Comparison of ENCODE assay signal across 27 mouse cellular contexts in the genomic region with DNA sequence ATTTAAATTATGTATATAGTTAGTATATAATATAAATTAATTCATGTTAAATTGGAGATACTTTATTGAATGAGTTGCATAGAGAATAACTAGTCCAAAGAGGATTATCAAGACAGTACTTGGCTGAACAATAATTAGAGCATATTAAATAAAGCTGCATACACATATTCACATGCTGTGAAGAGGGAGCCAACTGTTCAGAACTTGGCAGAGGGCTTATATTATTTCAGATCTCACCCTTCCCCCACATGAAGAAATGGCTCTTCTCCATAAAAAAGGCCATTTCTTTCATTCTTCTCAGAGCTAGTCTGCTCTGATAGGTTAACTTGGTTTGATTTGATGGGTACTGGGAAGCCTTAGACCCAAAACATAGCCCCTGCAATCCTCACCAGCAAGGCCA.
DNase-seq lines count a peak whose midpoint lies in the region; ATAC-seq and TF ChIP-seq lines count a peak whose summit lies in the region.
"Had no signal": no experiment of that assay in that cellular context is flagged by ENCODE, and none has a peak within 500 bp of the region (broad histone marks: within the 10 kb centered on the region; RNA-seq: fewer than 3 reads in every experiment).

No protein-coding gene starts in this region.

- TF ChIP-seq CTCF in layer of hippocampus, adult 2 months (conservative IDR thresholded peaks at IDR 0.05), result no peak
- TF ChIP-seq CTCF in brain, embryonic 14.5 days (IDR thresholded peaks at IDR 0.05; ENCODE audit: borderline replicate concordance, extremely low read depth, insufficient read depth, insufficient read length), result no peak

- H3K27ac ChIP-seq in forebrain, embryonic 13.5 days, result no peak overlapping the region
- H3K27ac ChIP-seq in forebrain, embryonic 10.5 days, result no peak overlapping the region
- peak overlapping the region; percentile 72; the same call in 1 of the 2 replicates for H3K27ac ChIP-seq in layer of hippocampus, adult 2 months
- H3K27ac ChIP-seq: gastrocnemius, adult 2 months; hindbrain, embryonic 15.5 days; intestine, embryonic 15.5 days; liver, embryonic 14.5 days; macrophage; midbrain, embryonic 13.5 days; neural tube, embryonic 15.5 days; stomach, embryonic 15.5 days had no signal

- TF ChIP-seq POLR2A in brain, embryonic 14.5 days (IDR thresholded peaks at IDR 0.05; ENCODE audit: borderline replicate concordance, extremely low read depth, insufficient read depth, insufficient read length, poor library complexity, severe bottlenecking), result no peak

- H3K4me1 ChIP-seq in forebrain, embryonic 13.5 days, result no peaks in the 10 kb centered on the region
- H3K4me1 ChIP-seq in forebrain, embryonic 10.5 days, result no peaks in the 10 kb centered on the region
- H3K4me1 ChIP-seq: heart, embryonic 12.5 days; hindbrain, embryonic 15.5 days; intestine, embryonic 15.5 days; midbrain, embryonic 13.5 days; neural tube, embryonic 15.5 days; stomach, embryonic 15.5 days had no signal

- ATAC-seq in forebrain, embryonic 13.5 days, result peak; percentile 60; the same call in 1 of the 2 replicates
- ATAC-seq: intestine, embryonic 15.5 days; midbrain, embryonic 13.5 days had no signal

- H3K27me3 ChIP-seq in forebrain, embryonic 13.5 days, result no peaks in the 10 kb centered on the region
- no peaks in the 10 kb centered on the region for H3K27me3 ChIP-seq in forebrain, embryonic 10.5 days (ENCODE audit: poor library complexity, severe bottlenecking)
- H3K27me3 ChIP-seq: heart, embryonic 12.5 days; hindbrain, embryonic 15.5 days; intestine, embryonic 15.5 days; midbrain, embryonic 13.5 days; neural tube, embryonic 15.5 days; stomach, embryonic 15.5 days had no signal

- 0 out of 2 replicates have a peak, but pooled peaks cover 4% of the 10 kb centered on the region for H3K9me3 ChIP-seq in forebrain, embryonic 13.5 days (replicated peaks)
- H3K9me3 ChIP-seq in forebrain, embryonic 10.5 days, result peaks cover 6% of the 10 kb centered on the region; the same call in 1 of the 2 replicates
- H3K9me3 ChIP-seq: hindbrain, embryonic 15.5 days; intestine, embryonic 15.5 days; midbrain, embryonic 13.5 days; stomach, embryonic 15.5 days had no signal

- H3K4me2 ChIP-seq in forebrain, embryonic 13.5 days, result no peak overlapping the region
- H3K4me2 ChIP-seq: heart, embryonic 12.5 days; hindbrain, embryonic 15.5 days; intestine, embryonic 15.5 days; midbrain, embryonic 13.5 days; neural tube, embryonic 15.5 days; stomach, embryonic 15.5 days had no signal

- no peak overlapping the region for H3K4me3 ChIP-seq in forebrain, embryonic 13.5 days
- H3K4me3 ChIP-seq in forebrain, embryonic 10.5 days, result no peak overlapping the region
- H3K4me3 ChIP-seq in layer of hippocampus, adult 2 months, result no peak overlapping the region
- H3K4me3 ChIP-seq: gastrocnemius, adult 2 months; heart, embryonic 12.5 days; hindbrain, embryonic 15.5 days; intestine, embryonic 15.5 days; midbrain, embryonic 13.5 days; neural tube, embryonic 15.5 days; stomach, embryonic 15.5 days had no signal

- no peak overlapping the region for H3K9ac ChIP-seq in forebrain, embryonic 13.5 days
- H3K9ac ChIP-seq: heart, embryonic 12.5 days; hindbrain, embryonic 15.5 days; intestine, embryonic 15.5 days; liver, embryonic 14.5 days; midbrain, embryonic 13.5 days; neural tube, embryonic 15.5 days; stomach, embryonic 15.5 days had no signal

- no peak for DNase-seq in forebrain, embryonic 10.5 days (ENCODE audit: extremely low spot score, low spot score)
- peak; percentile 29 for DNase-seq in layer of hippocampus, adult 2 months (ENCODE audit: low spot score in 2 of 2)
- no peak for DNase-seq in layer of hippocampus, postnatal 10 days (ENCODE audit: low spot score in 2 of 2)
- DNase-seq in brain, embryonic 14.5 days (ENCODE audit: low read depth), result peak; percentile 63
- no peak for DNase-seq in adrenal gland, adult 2 months
- DNase-seq: adrenal gland, postnatal 10 days; B cell, adult 2 months; gastrocnemius, adult 2 months; gastrocnemius, postnatal 36 days; heart, adult 18-20 months; heart, postnatal 4 days; kidney, adult 2 months; kidney, postnatal 36 days; liver; lung, adult 2 months; lung, postnatal 10 days; retina, postnatal 1 day; right cerebral cortex, postnatal 14 days had no signal

- H3K36me3 ChIP-seq in forebrain, embryonic 13.5 days (ENCODE audit: poor library complexity, severe bottlenecking), result no peaks in the 10 kb centered on the region
- no peaks in the 10 kb centered on the region for H3K36me3 ChIP-seq in forebrain, embryonic 10.5 days (replicated peaks)
- H3K36me3 ChIP-seq: heart, embryonic 12.5 days; hindbrain, embryonic 15.5 days; intestine, embryonic 15.5 days; midbrain, embryonic 13.5 days; neural tube, embryonic 15.5 days; stomach, embryonic 15.5 days had no signal

Comparison
In these comparisons a context has a peak if more than half of its experiments do, and no peak if none do; other contexts are left out.
1. DNase-seq: peak in layer of hippocampus, adult 2 months (2 of 2) and brain, embryonic 14.5 days (single experiment); none in forebrain, embryonic 10.5 days (single experiment), layer of hippocampus, postnatal 10 days (0 of 2) and adrenal gland, adult 2 months (single experiment).